Mouse (Mus musculus): ENCODE data around the gene Schip1. TPM values are rescaled to one million over a fixed set of nuclear protein-coding genes. Genes with fewer than 3 reads are reported as not detected.
A peak's percentile ranks its signal among the peaks of the same experiment; 100 is the strongest.

The Schip1 gene
- polyA plus RNA-seq, 1 experiment from 2014 or later = 181 TPM

DNA sequence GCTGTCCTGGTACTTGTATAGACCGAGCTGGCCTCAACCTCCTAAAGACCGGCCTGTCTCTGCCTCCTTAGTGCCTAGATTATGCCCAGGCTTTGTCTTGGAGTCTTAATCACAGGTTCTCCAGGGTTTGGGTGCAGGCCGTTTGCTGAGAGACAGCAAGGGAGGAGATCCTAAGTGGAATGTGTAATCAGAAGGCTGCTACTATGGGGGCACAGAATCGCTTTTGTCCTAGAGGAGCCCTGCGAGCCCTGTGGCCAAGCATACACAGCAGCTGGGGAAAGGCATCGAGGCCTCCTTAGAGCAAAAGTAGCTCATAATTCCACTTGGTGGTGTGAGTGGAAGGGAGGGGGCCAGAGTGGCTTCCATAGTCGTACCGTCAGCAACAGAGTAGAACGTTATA, 419.4 kb downstream of the Schip1 start:
- H3K4me1 ChIP-seq = no peaks in the 10 kb centered on the region
- 89% methylated on average over 9 of the region's 9 CpGs for WGBS
- H3K9me3 ChIP-seq = no peaks in the 10 kb centered on the region

DNA sequence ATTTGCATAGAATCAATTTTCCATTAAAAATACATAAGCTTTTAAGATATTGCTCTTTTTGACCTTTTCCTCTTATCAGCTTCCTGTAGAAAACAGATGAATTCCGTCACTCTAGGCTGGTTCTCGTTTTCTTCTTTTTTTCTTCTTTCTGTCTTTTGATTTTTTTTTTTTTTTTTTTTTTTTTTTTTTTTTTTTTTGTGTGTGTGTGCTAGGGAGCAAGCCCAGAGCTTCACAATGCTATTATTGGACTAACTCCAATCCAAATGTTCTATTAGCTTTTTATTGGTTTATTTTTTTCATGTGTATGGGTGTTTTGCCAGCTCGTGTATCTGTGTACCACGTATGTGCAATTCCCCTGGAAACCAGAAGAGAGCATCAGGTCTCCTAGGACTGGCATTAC, 420.0 kb downstream of the Schip1 start:
- no peak overlapping the region for H3K9ac ChIP-seq (replicated peaks)
- no peak overlapping the region for H3K27ac ChIP-seq (replicated peaks)
- no peak overlapping the region for H3K4me2 ChIP-seq (replicated peaks)
- H3K27me3 ChIP-seq = no peaks in the 10 kb centered on the region
- no peaks in the 10 kb centered on the region for H3K9me3 ChIP-seq
- no peaks in the 10 kb centered on the region for H3K4me1 ChIP-seq
- H3K4me3 ChIP-seq = no peak overlapping the region
- ATAC-seq (replicated peaks) = no peak
- H3K36me3 ChIP-seq = no peaks in the 10 kb centered on the region
- 84% methylated on average over 4 of the region's 4 CpGs for WGBS

More for the DNA sequence above, 419.4 kb downstream of the Schip1 start:
- Histone ChIP-seq H3K27ac (replicated peaks) (no peak overlapping the region), H3K4me2 (replicated peaks) (no peak overlapping the region), H3K27me3 (no peaks in the 10 kb centered on the region), H3K36me3 (no peaks in the 10 kb centered on the region), H3K9ac (replicated peaks) (no peak overlapping the region), H3K4me3 (no peak overlapping the region)
- ATAC-seq (replicated peaks) = no peak

DNA sequence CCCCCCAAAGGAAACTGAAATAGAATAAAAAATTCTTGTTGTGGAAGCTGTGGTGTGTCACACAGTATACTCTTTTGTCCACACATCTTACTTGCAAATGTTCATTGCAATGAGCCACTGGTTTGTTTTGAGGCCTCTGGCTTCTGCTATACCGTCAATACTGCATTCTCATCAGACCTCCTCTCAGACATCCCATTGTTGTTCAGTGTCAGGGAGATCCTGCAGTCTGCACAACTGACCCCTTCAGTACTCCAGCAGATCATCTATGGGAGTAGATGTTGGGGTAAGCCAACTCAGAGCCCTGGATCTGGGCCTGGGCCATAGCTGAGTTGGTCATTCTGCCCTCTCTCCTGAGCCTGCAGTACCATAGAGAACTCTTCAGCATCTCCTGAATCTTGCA, 423.0 kb downstream of the Schip1 start:
- no peak overlapping the region for H3K27ac ChIP-seq (replicated peaks)
- H3K36me3 ChIP-seq = no peaks in the 10 kb centered on the region
- WGBS = 63% methylated on average over 1 of the region's 1 CpGs
- H3K4me1 ChIP-seq = 0 out of 2 replicates have a peak, but pooled peaks cover 2% of the 10 kb centered on the region
- H3K9ac ChIP-seq (replicated peaks) = no peak overlapping the region
- H3K4me3 ChIP-seq = no peak overlapping the region
- H3K27me3 ChIP-seq = no peaks in the 10 kb centered on the region
- H3K9me3 ChIP-seq = no peaks in the 10 kb centered on the region
- H3K4me2 ChIP-seq (replicated peaks) = no peak overlapping the region
- ATAC-seq (replicated peaks) = no peak

DNA sequence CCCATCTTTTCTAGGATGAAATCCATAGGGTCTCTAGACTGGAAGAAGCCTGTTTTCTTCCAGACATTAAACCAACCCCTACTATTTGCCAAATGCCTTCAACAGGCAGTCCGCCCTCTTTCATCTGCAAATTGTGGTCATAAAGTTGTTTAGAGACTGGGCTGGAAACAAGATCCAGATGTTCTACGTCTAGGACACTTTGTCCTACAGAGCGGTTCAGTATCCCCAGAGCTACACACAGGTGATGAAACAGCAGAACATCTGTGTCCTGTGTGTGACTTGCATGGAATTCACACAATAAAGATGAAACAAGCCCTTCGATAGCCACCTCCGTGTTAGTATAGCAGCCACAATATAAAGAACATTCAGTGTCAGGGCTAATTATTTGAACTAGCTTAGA, 423.7 kb downstream of the Schip1 start:
- ATAC-seq (replicated peaks) = no peak
- H3K4me3 ChIP-seq = no peak overlapping the region
- H3K27me3 ChIP-seq = no peaks in the 10 kb centered on the region
- H3K9me3 ChIP-seq = no peaks in the 10 kb centered on the region
- no peak overlapping the region for H3K27ac ChIP-seq (replicated peaks)
- no peaks in the 10 kb centered on the region for H3K36me3 ChIP-seq
- H3K4me1 ChIP-seq = peaks cover 9% of the 10 kb centered on the region
- no peak overlapping the region for H3K9ac ChIP-seq (replicated peaks)
- 85% methylated on average over 5 of the region's 5 CpGs for WGBS
- no peak overlapping the region for H3K4me2 ChIP-seq (replicated peaks)

DNA sequence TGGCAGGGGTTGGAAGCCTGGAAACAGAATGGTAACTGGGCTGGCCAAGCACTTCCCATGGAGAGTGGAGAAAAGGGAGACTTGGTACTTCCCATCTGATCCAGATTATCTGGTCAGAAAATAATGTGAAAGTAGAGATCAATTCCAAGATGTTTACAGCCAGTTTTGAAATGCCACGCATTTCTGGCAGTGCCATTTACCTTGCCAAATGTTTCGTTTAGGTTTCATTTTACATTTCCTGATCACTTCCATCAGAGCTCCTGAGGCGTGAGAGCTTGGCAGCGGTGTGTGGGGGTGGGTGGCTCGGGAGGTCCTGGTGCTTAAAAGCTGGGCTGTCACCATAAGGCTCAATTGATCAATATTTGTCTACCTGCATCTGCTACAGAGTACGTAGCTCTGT, 426.9 kb downstream of the Schip1 start:
- Histone ChIP-seq H3K4me3 (no peak overlapping the region), H3K9me3 (no peaks in the 10 kb centered on the region), H3K36me3 (no peaks in the 10 kb centered on the region), H3K4me1 (peaks cover 29% of the 10 kb centered on the region), H3K27me3 (no peaks in the 10 kb centered on the region), H3K9ac (replicated peaks) (no peak overlapping the region), H3K27ac (replicated peaks) (no peak overlapping the region), H3K4me2 (replicated peaks) (no peak overlapping the region)
- 77% methylated on average over 6 of the region's 6 CpGs for WGBS
- ATAC-seq (replicated peaks) = no peak

DNA sequence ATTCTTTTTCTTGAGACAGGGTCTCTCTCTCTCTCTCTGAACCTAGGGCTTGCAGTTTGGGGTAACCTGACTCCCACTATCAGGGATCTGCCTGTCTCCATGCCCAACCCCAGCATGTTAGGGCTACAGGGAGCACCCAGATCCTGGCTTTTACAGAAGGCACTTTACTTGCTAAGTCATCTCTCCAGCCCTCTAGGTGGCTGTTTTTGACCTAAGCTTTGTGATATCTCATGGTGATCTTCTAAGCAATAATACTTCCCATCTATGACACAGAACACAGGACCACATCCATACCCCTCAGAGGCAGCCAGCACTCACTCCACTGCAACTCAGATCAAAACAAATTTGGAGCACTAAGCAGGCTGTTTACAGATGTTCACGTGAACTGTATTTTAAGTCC, 427.5 kb downstream of the Schip1 start:
- Histone ChIP-seq H3K4me1 (peaks cover 29% of the 10 kb centered on the region), H3K9ac (replicated peaks) (no peak overlapping the region), H3K36me3 (no peaks in the 10 kb centered on the region), H3K4me3 (no peak overlapping the region), H3K27me3 (no peaks in the 10 kb centered on the region), H3K9me3 (no peaks in the 10 kb centered on the region), H3K27ac (replicated peaks) (no peak overlapping the region), H3K4me2 (replicated peaks) (no peak overlapping the region)
- ATAC-seq (replicated peaks) = no peak
- WGBS = 71% methylated on average over 1 of the region's 1 CpGs

DNA sequence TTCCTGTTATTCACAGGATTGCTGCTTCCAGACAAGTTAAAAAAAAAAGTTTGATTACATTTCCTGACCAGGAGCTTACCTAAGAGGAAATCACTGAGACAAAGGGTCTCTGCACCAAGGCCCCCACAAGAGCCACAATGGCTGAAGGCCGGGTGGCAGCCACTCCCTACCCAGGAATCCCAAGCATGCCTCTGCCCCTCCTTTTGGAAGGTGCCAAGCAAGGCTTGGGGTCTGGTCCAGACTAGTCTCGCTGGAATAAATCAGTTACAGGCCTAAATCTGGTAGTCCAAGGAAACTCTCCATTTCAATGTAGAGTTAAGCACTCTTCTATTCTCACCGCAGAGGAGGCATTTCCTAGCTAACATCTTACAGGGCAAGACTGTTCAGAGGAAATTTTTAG, 427.9 kb downstream of the Schip1 start:
- H3K4me1 ChIP-seq = peaks cover 29% of the 10 kb centered on the region
- H3K9ac ChIP-seq (replicated peaks) = no peak overlapping the region
- H3K4me2 ChIP-seq (replicated peaks) = no peak overlapping the region
- H3K9me3 ChIP-seq = no peaks in the 10 kb centered on the region
- no peak overlapping the region; the same call in 1 of the 2 replicates for H3K27ac ChIP-seq (replicated peaks)
- 0 out of 2 replicates have a peak overlapping the region, but pooled peaks have one; percentile 68 for H3K4me3 ChIP-seq
- H3K36me3 ChIP-seq = no peaks in the 10 kb centered on the region
- WGBS = 34% methylated on average over 3 of the region's 3 CpGs
- ATAC-seq (replicated peaks) = no peak
- no peaks in the 10 kb centered on the region for H3K27me3 ChIP-seq

DNA sequence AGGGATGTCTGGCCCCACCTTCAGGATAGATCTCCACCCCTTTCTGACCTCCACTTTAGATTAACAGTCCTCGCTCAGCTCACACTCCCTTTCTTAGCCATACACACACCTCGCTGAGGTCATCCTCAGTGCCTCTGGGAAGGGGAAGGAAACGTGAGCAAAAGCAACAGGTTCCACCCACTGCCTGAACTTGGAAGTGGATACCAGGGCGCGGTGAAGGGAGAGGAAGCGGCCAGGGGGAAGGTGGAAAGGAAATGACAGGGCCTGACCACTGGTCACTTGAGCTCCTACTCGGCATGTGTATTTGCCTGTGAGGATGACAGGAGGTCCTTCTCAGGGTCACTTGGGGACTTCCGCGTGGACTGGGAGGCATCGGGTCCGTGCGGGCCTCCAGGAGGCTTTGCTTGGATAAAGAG, 428.6 kb downstream of the Schip1 start:
- Histone ChIP-seq H3K4me3 (peak overlapping the region; percentile 68), H3K27me3 (no peaks in the 10 kb centered on the region), H3K9ac (replicated peaks) (peak overlapping the region; percentile 61), H3K36me3 (no peaks in the 10 kb centered on the region), H3K9me3 (no peaks in the 10 kb centered on the region), H3K4me1 (peaks cover 29% of the 10 kb centered on the region), H3K27ac (replicated peaks) (peak overlapping the region; percentile 62), H3K4me2 (replicated peaks) (peak overlapping the region; percentile 100)
- WGBS = 2% methylated on average over 12 of the region's 12 CpGs
- 0 out of 2 replicates have a peak, but pooled peaks have one; percentile 2 for ATAC-seq (replicated peaks)

DNA sequence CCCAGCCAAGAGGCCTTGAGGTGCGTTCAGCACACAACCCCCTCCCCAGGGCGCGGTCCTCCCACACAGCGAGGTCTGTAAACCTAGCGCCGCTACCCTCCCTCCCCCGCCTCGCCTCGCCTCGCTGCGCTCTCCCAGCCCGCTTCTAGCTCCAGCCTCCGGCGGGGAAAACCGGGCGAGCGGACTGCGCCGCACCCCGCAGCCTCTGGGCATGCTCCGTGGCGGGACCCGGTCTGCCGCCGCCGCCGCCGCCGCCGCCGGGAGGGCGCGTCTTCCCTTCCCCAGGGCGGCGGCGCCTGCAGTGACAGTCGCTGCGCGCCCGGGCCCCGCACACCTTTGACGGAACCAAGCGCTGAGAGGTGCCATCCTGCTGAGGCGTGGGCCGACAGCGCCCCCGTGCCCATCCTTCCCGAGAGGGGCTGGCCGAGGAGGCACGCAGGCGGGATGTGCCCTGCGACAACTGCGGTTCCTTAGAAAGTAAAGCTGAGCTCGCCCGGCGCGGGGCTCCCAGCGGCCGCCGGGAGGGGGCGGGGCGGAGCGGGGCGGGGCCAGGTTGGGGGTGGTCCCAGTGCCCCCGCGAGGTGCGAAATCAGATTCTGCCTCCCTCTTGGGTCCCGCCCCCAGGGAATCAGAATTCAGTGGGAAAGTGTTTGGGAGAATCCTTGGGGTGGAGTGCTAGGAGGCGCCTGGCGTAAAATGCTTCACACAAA, 429.1 kb downstream of the Schip1 start:
- peak overlapping the region; percentile 61 for H3K9ac ChIP-seq (replicated peaks)
- peak overlapping the region; percentile 100 for H3K4me2 ChIP-seq (replicated peaks)
- under 1% methylated on average over 60 of the region's 70 CpGs for WGBS
- peak; percentile 83 for ATAC-seq (replicated peaks)
- no peaks in the 10 kb centered on the region for H3K36me3 ChIP-seq
- H3K4me1 ChIP-seq = peaks cover 29% of the 10 kb centered on the region
- no peaks in the 10 kb centered on the region for H3K27me3 ChIP-seq
- H3K9me3 ChIP-seq = no peaks in the 10 kb centered on the region
- peak overlapping the region; percentile 68 for H3K4me3 ChIP-seq
- peak overlapping the region; percentile 62 for H3K27ac ChIP-seq (replicated peaks)

DNA sequence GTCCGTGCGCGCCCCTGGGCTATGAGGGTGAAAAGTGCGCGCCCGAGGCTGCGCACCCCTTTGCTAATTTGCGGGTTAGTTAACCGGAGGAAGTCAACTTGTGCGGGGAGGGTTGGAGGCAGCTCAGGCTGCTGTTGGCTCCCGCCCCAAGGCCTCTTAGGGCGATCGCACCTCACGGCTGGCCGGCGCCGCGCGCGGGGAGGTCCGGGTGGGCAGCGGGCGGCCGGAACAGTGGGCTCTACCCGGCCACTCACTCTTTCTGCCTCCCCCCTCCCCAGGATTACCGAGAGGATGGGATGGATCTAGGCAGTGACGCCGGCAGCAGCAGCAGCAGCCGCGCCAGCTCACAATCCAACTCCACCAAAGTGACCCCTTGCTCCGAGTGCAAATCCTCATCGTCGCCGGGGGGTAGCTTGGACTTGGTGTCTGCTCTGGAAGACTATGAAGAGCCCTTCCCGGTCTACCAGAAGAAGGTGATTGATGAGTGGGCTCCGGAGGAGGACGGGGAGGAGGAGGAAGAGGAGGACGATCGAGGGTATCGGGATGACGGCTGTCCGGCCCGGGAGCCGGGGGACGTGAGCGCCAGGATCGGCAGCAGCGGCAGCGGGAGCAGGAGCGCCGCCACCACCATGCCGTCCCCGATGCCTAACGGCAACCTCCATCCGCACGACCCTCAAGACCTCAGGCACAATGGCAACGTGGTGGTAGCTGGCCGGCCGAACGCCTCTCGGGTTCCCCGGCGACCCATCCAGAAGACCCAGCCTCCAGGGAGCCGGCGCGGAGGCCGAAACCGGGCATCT, 429.9 kb downstream of the Schip1 start:
- Histone ChIP-seq H3K27ac (replicated peaks) (peak overlapping the region; percentile 62), H3K4me2 (replicated peaks) (peak overlapping the region; percentile 100), H3K27me3 (no peaks in the 10 kb centered on the region), H3K36me3 (no peaks in the 10 kb centered on the region), H3K4me1 (peaks cover 29% of the 10 kb centered on the region), H3K9me3 (no peaks in the 10 kb centered on the region), H3K4me3 (peak overlapping the region; percentile 68), H3K9ac (replicated peaks) (peak overlapping the region; percentile 61)
- WGBS = under 1% methylated on average over 68 of the region's 68 CpGs
- peak; percentile 35 for ATAC-seq (replicated peaks)

DNA sequence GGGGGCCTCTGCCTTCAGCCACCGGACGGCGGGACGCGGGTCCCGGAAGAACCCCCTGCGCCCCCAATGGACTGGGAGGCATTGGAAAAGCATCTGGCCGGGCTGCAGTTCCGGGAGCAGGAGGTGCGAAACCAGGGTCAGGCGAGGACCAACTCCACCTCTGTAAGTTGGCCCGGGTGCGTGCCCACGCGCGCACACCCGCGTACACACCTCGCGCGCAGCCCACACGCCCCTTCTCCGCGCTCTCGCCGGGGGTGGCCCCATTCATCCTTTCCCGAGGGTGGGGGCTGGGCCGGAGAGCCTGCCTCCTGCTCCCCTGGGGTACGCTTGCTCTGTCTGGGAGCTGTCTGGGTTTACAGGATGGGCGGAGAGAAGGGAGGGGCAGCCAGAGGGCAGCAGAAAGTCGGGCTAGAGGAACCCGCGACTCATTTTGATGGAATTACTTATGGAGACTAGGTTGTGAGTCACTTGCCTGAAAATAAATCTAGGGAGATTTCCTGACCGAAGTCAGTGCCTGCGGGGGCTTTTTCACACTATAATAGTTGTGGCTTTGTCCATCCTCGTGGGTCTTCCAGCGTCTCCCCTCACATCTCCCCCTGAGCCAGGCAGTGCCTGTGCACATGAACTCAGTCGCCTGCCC, 430.6 kb downstream of the Schip1 start:
- no peaks in the 10 kb centered on the region for H3K9me3 ChIP-seq
- H3K4me3 ChIP-seq = peak overlapping the region; percentile 68
- peak overlapping the region; percentile 100 for H3K4me2 ChIP-seq (replicated peaks)
- no peaks in the 10 kb centered on the region for H3K36me3 ChIP-seq
- H3K27ac ChIP-seq (replicated peaks) = peak overlapping the region; percentile 62
- peak; percentile 53 for ATAC-seq (replicated peaks)
- peaks cover 29% of the 10 kb centered on the region for H3K4me1 ChIP-seq
- H3K9ac ChIP-seq (replicated peaks) = peak overlapping the region; percentile 61
- no peaks in the 10 kb centered on the region for H3K27me3 ChIP-seq
- WGBS = under 1% methylated on average over 38 of the region's 38 CpGs

DNA sequence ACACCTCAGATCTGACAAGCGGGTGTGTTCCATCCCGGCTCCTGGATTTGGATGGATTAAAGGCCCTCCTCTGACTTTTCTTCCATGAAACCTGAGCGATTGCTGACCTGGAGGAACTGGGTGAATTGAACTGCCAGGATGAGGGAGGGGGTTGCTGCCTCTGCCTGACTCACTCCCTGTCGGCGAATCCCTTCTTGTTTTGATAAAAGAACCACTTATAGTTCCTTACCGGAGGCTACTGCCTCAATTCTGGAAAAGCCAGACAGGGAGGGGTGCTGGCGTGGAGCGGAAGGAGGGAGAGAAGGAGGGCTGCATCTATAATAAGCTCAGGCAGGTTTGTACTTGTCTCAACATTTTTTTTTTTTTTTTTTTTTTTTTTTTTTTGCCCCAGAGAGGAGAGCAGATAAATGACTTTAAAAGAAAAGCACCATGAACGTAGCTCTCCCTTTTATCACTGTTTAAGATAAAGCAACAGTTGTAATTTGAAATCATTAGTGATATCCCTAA, 431.2 kb downstream of the Schip1 start:
- peaks cover 29% of the 10 kb centered on the region for H3K4me1 ChIP-seq
- H3K27ac ChIP-seq (replicated peaks) = peak overlapping the region; percentile 62; the same call in 1 of the 2 replicates
- peak overlapping the region; percentile 100 for H3K4me2 ChIP-seq (replicated peaks)
- H3K36me3 ChIP-seq = no peaks in the 10 kb centered on the region
- ATAC-seq (replicated peaks) = no peak
- H3K27me3 ChIP-seq = no peaks in the 10 kb centered on the region
- under 1% methylated on average over 9 of the region's 9 CpGs for WGBS
- peak overlapping the region; percentile 61 for H3K9ac ChIP-seq (replicated peaks)
- no peaks in the 10 kb centered on the region for H3K9me3 ChIP-seq
- H3K4me3 ChIP-seq = peak overlapping the region; percentile 68

Measured in forebrain, embryonic 15.5 days (tissue).